Mouse (Mus musculus) bone marrow macrophage, adult 2 months (primary cell): ENCODE data around the gene Chchd4.

Experiments used
- CTCF ChIP-seq: IDR thresholded peaks from 2 replicates; pipeline ENCODE4 v1.5.1; 2012; ENCODE audit warnings: low read depth, mild to moderate bottlenecking, low read length, moderate library complexity
- POLR2A ChIP-seq: IDR thresholded peaks from 2 replicates; pipeline ENCODE4 v1.6.1; 2012; ENCODE audit warnings: mild to moderate bottlenecking, low read depth, low read length, borderline replicate concordance

DNA sequence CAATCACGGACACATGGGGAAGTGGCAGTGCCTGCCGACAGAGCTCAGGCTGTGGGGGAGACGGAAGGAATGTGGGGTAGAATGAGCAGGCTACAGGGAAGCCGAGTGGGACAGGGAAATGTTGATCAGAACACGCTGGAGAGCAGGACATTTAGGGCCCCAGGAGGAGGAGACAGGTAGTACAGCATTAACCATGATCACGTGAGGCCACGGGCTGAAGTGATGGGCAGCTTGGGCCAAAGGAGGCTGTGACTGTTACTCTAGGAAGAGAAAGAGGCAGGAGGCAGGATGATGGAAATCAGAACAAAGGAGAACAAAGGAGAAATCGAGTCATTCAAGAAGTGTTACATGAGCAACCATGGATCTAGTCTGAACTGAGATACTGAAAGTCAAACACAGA lies 21.2 kb upstream of the Chchd4 start:
- TF ChIP-seq POLR2A (no peak), CTCF (no peak)
